Mouse (Mus musculus): ENCODE measurements at regions not wholly inside any gene's neighbourhood (a gene's known extent, or its start where the extent isn't known, plus 50 kb on each side); places are given as distances from the start of the nearest gene placed in this dataset.
A peak's percentile ranks its signal among the peaks of the same experiment; 100 is the strongest.

- H3K27me3 ChIP-seq (replicated peaks; ENCODE audit: control insufficient read depth, insufficient read depth, low read length), result no peaks in the 10 kb centered on the region
- no peak overlapping the region for H3K9ac ChIP-seq (ENCODE audit: low read depth, low read length)
- no peak overlapping the region for H3K4me2 ChIP-seq (ENCODE audit: low read depth, low read length)
- H3K9me3 ChIP-seq (ENCODE audit: control insufficient read depth, low read length), result no peaks in the 10 kb centered on the region
- H3K4me1 ChIP-seq (ENCODE audit: control insufficient read depth, insufficient read depth, low read length), result 0 out of 2 replicates have a peak, but pooled peaks cover 4% of the 10 kb centered on the region
- DNase-seq (ENCODE audit: low spot score) (no peak), ATAC-seq (ENCODE audit: low read depth) (no peak)
- WGBS, result 76% methylated on average over 4 of the region's 4 CpGs
- no peak overlapping the region for H3K4me3 ChIP-seq (ENCODE audit: low read depth, low read length)
- H3K27ac ChIP-seq (replicated peaks; ENCODE audit: low read depth, low read length), result no peak overlapping the region
- no peaks in the 10 kb centered on the region for H3K36me3 ChIP-seq (ENCODE audit: control insufficient read depth, insufficient read depth, low read length)
These were observed 440.4 kb downstream of the Fgf9 start for GRCm38 (mm10) chr14:58510790-58511189.

DNA sequence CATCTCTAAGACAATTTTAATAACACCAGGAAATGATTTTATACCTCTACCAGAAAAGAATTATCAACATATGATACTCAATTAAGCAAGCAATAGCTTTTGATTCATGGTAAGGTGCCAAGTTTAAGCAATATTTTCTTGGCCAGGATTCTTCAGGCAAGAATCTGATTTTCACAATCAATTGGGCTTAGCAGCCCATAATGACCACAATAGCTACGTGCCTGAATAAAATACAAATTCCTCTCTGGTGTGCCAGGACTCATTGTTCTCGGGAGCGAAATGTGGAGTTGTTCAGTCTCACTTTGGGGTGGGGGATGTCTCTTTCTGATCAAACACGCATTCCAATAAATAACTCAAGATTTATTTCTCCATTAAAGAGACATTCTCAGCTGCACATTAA, 438.8 kb downstream of the Fgf9 start:
- Histone ChIP-seq H3K4me3 (ENCODE audit: low read depth, low read length) (no peak overlapping the region), H3K36me3 (ENCODE audit: control insufficient read depth, insufficient read depth, low read length) (no peaks in the 10 kb centered on the region), H3K9ac (ENCODE audit: low read depth, low read length) (no peak overlapping the region), H3K27ac (replicated peaks; ENCODE audit: low read depth, low read length) (no peak overlapping the region), H3K9me3 (ENCODE audit: control insufficient read depth, low read length) (no peaks in the 10 kb centered on the region), H3K4me1 (ENCODE audit: control insufficient read depth, insufficient read depth, low read length) (0 out of 2 replicates have a peak, but pooled peaks cover 4% of the 10 kb centered on the region), H3K4me2 (ENCODE audit: low read depth, low read length) (no peak overlapping the region), H3K27me3 (replicated peaks; ENCODE audit: control insufficient read depth, insufficient read depth, low read length) (no peaks in the 10 kb centered on the region)
- WGBS, result 67% methylated on average over 4 of the region's 4 CpGs
- ATAC-seq (ENCODE audit: low read depth), result no peak
- no peak for DNase-seq (ENCODE audit: low spot score)

DNA sequence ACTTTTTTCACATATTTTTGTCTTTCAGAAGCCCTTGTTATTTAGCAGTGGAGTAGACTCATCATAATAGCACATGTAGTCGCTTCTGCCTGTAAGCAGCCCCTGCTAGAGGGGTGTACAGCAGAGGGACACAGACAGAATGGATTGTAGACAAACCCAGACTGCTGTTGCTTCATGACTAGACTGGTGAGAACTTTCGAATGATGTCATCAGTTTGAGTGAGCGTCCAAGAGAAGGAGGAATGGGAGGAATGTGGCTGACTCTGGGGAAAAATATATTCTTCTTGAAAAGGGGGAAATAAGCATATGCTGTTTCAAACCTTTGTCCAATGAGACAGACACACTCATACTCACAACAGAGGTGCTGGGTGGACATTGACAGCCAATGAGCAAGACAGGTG, 436.1 kb downstream of the Fgf9 start:
- 67% methylated on average over 3 of the region's 3 CpGs for WGBS
- no peaks in the 10 kb centered on the region for H3K36me3 ChIP-seq (ENCODE audit: control insufficient read depth, insufficient read depth, low read length)
- H3K9me3 ChIP-seq (ENCODE audit: control insufficient read depth, low read length), result no peaks in the 10 kb centered on the region
- H3K4me3 ChIP-seq (ENCODE audit: low read depth, low read length), result no peak overlapping the region
- no peak overlapping the region for H3K9ac ChIP-seq (ENCODE audit: low read depth, low read length)
- no peak overlapping the region for H3K4me2 ChIP-seq (ENCODE audit: low read depth, low read length)
- DNase-seq (ENCODE audit: low spot score) (peak; percentile 49), ATAC-seq (ENCODE audit: low read depth) (no peak)
- no peak overlapping the region for H3K27ac ChIP-seq (replicated peaks; ENCODE audit: low read depth, low read length)
- H3K4me1 ChIP-seq (ENCODE audit: control insufficient read depth, insufficient read depth, low read length), result 0 out of 2 replicates have a peak, but pooled peaks cover 4% of the 10 kb centered on the region
- no peaks in the 10 kb centered on the region for H3K27me3 ChIP-seq (replicated peaks; ENCODE audit: control insufficient read depth, insufficient read depth, low read length)

- DNase-seq (ENCODE audit: low spot score) (no peak), ATAC-seq (ENCODE audit: low read depth) (no peak)
- Histone ChIP-seq H3K9me3 (ENCODE audit: control insufficient read depth, low read length) (peaks cover 4% of the 10 kb centered on the region; the same call in 1 of the 2 replicates), H3K4me3 (ENCODE audit: low read depth, low read length) (no peak overlapping the region), H3K4me2 (ENCODE audit: low read depth, low read length) (no peak overlapping the region), H3K9ac (ENCODE audit: low read depth, low read length) (no peak overlapping the region), H3K36me3 (ENCODE audit: control insufficient read depth, insufficient read depth, low read length) (no peaks in the 10 kb centered on the region), H3K27me3 (replicated peaks; ENCODE audit: control insufficient read depth, insufficient read depth, low read length) (no peaks in the 10 kb centered on the region), H3K4me1 (ENCODE audit: control insufficient read depth, insufficient read depth, low read length) (0 out of 2 replicates have a peak, but pooled peaks cover 4% of the 10 kb centered on the region), H3K27ac (replicated peaks; ENCODE audit: low read depth, low read length) (no peak overlapping the region)
These were observed 435.5 kb downstream of the Fgf9 start for GRCm38 (mm10) chr14:58505841-58506240.

- Histone ChIP-seq H3K36me3 (ENCODE audit: control insufficient read depth, insufficient read depth, low read length) (no peaks in the 10 kb centered on the region), H3K27me3 (replicated peaks; ENCODE audit: control insufficient read depth, insufficient read depth, low read length) (no peaks in the 10 kb centered on the region), H3K4me3 (ENCODE audit: low read depth, low read length) (no peak overlapping the region), H3K9me3 (ENCODE audit: control insufficient read depth, low read length) (peaks cover 4% of the 10 kb centered on the region; the same call in 1 of the 2 replicates), H3K9ac (ENCODE audit: low read depth, low read length) (no peak overlapping the region), H3K27ac (replicated peaks; ENCODE audit: low read depth, low read length) (no peak overlapping the region), H3K4me2 (ENCODE audit: low read depth, low read length) (no peak overlapping the region), H3K4me1 (ENCODE audit: control insufficient read depth, insufficient read depth, low read length) (peaks cover 16% of the 10 kb centered on the region; the same call in 1 of the 2 replicates)
- ATAC-seq (ENCODE audit: low read depth) (no peak), DNase-seq (ENCODE audit: low spot score) (no peak)
- WGBS, result 75% methylated on average over 8 of the region's 8 CpGs
These were observed 432.5 kb downstream of the Fgf9 start for GRCm38 (mm10) chr14:58502890-58503289.

DNA sequence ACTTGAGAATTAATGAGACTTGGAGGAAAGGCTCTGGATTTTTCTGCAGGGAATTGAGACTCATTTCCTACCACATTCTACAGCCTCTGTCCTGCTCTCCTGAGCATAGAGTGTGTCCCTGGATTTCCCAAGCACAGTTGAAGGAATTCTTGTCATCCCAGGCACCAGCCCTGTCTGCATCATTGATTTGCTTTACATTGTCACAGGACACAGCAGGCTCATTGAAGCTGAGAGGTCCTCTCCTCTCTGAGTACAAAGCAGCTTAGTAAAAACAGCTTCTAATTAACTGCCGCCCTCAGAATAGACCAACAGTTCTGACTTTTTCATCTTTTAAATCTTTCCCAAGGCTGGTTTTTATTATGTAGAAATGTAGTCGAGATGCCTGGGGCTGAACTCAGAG, 429.7 kb downstream of the Fgf9 start:
- 9% methylated on average over 2 of the region's 2 CpGs for WGBS

GRCm38 (mm10) chr14:58499501-58499900, 429.2 kb downstream of the Fgf9 start:
- 20% methylated on average over 6 of the region's 6 CpGs for WGBS
- ATAC-seq (ENCODE audit: low read depth), result no peak
- Histone ChIP-seq H3K9me3 (ENCODE audit: control insufficient read depth, low read length) (peaks cover 4% of the 10 kb centered on the region; the same call in 1 of the 2 replicates), H3K4me1 (ENCODE audit: control insufficient read depth, insufficient read depth, low read length) (peaks cover 12% of the 10 kb centered on the region; the same call in 1 of the 2 replicates), H3K36me3 (ENCODE audit: control insufficient read depth, insufficient read depth, low read length) (no peaks in the 10 kb centered on the region), H3K27ac (replicated peaks; ENCODE audit: low read depth, low read length) (no peak overlapping the region), H3K27me3 (replicated peaks; ENCODE audit: control insufficient read depth, insufficient read depth, low read length) (no peaks in the 10 kb centered on the region), H3K9ac (ENCODE audit: low read depth, low read length) (no peak overlapping the region), H3K4me2 (ENCODE audit: low read depth, low read length) (0 out of 2 replicates have a peak overlapping the region, but pooled peaks have one; percentile 2), H3K4me3 (ENCODE audit: low read depth, low read length) (no peak overlapping the region)
- peak; percentile 67 for DNase-seq (ENCODE audit: low spot score)

More for the DNA sequence above, 429.7 kb downstream of the Fgf9 start:
- Histone ChIP-seq H3K9ac (ENCODE audit: low read depth, low read length) (no peak overlapping the region), H3K4me2 (ENCODE audit: low read depth, low read length) (0 out of 2 replicates have a peak overlapping the region, but pooled peaks have one; percentile 2), H3K9me3 (ENCODE audit: control insufficient read depth, low read length) (peaks cover 4% of the 10 kb centered on the region; the same call in 1 of the 2 replicates), H3K27ac (replicated peaks; ENCODE audit: low read depth, low read length) (peak overlapping the region; percentile 33; the same call in 1 of the 2 replicates), H3K4me1 (ENCODE audit: control insufficient read depth, insufficient read depth, low read length) (peaks cover 12% of the 10 kb centered on the region; the same call in 1 of the 2 replicates), H3K27me3 (replicated peaks; ENCODE audit: control insufficient read depth, insufficient read depth, low read length) (no peaks in the 10 kb centered on the region), H3K36me3 (ENCODE audit: control insufficient read depth, insufficient read depth, low read length) (no peaks in the 10 kb centered on the region), H3K4me3 (ENCODE audit: low read depth, low read length) (no peak overlapping the region)
- DNase-seq (ENCODE audit: low spot score) (no peak), ATAC-seq (ENCODE audit: low read depth) (peak; percentile 53; the same call in 1 of the 2 replicates)

DNA sequence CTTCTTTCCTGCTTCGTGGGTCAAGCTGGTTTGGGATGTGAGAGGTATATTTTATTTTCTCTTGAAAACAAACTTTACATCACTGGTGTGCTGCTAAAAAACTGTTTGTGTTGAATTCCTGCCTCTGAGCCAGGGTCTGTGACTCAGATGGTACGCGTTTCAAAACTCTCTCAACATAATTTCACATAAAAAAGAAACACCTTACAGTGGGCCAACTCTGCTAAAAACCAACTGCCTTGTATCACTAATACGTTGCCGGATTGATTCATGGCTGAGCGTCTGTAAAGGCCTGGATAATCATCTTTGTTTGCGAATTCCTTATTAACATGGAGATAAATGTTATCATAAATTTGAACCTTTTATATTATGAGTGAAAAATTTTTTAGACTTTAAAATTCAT, 428.7 kb downstream of the Fgf9 start:
- H3K9me3 ChIP-seq (ENCODE audit: control insufficient read depth, low read length), result peaks cover 4% of the 10 kb centered on the region; the same call in 1 of the 2 replicates
- ATAC-seq (ENCODE audit: low read depth) (no peak), DNase-seq (ENCODE audit: low spot score) (no peak)
- 69% methylated on average over 7 of the region's 7 CpGs for WGBS
- no peaks in the 10 kb centered on the region for H3K36me3 ChIP-seq (ENCODE audit: control insufficient read depth, insufficient read depth, low read length)
- peaks cover 12% of the 10 kb centered on the region; the same call in 1 of the 2 replicates for H3K4me1 ChIP-seq (ENCODE audit: control insufficient read depth, insufficient read depth, low read length)
- H3K27ac ChIP-seq (replicated peaks; ENCODE audit: low read depth, low read length), result no peak overlapping the region
- no peak overlapping the region for H3K4me2 ChIP-seq (ENCODE audit: low read depth, low read length)
- H3K27me3 ChIP-seq (replicated peaks; ENCODE audit: control insufficient read depth, insufficient read depth, low read length), result no peaks in the 10 kb centered on the region
- no peak overlapping the region for H3K4me3 ChIP-seq (ENCODE audit: low read depth, low read length)
- H3K9ac ChIP-seq (ENCODE audit: low read depth, low read length), result no peak overlapping the region

- Histone ChIP-seq H3K4me1 (ENCODE audit: control insufficient read depth, insufficient read depth, low read length) (peaks cover 12% of the 10 kb centered on the region; the same call in 1 of the 2 replicates), H3K27me3 (replicated peaks; ENCODE audit: control insufficient read depth, insufficient read depth, low read length) (no peaks in the 10 kb centered on the region), H3K4me2 (ENCODE audit: low read depth, low read length) (no peak overlapping the region), H3K9ac (ENCODE audit: low read depth, low read length) (no peak overlapping the region), H3K27ac (replicated peaks; ENCODE audit: low read depth, low read length) (no peak overlapping the region), H3K9me3 (ENCODE audit: control insufficient read depth, low read length) (peaks cover 4% of the 10 kb centered on the region; the same call in 1 of the 2 replicates), H3K36me3 (ENCODE audit: control insufficient read depth, insufficient read depth, low read length) (no peaks in the 10 kb centered on the region), H3K4me3 (ENCODE audit: low read depth, low read length) (no peak overlapping the region)
- 88% methylated on average over 3 of the region's 3 CpGs for WGBS
- DNase-seq (ENCODE audit: low spot score) (no peak), ATAC-seq (ENCODE audit: low read depth) (no peak)
These were observed 426.6 kb downstream of the Fgf9 start for GRCm38 (mm10) chr14:58496902-58497301.

Measured in embryonic facial prominence, embryonic 14.5 days (tissue).